Mouse (Mus musculus) cerebral cortex, adult 2 months (tissue): ENCODE data around the gene Zfp512b.

Experiments used
- WGBS: fragments of 180-500 bp; shearing (Covaris S2); methylation state at CpG from one replicate; pipeline ENCODE4 v1.1.7; 2018; 5-methylcytosine and 5-hydroxymethylcytosine counted together

Gene Zfp512b

DNA sequence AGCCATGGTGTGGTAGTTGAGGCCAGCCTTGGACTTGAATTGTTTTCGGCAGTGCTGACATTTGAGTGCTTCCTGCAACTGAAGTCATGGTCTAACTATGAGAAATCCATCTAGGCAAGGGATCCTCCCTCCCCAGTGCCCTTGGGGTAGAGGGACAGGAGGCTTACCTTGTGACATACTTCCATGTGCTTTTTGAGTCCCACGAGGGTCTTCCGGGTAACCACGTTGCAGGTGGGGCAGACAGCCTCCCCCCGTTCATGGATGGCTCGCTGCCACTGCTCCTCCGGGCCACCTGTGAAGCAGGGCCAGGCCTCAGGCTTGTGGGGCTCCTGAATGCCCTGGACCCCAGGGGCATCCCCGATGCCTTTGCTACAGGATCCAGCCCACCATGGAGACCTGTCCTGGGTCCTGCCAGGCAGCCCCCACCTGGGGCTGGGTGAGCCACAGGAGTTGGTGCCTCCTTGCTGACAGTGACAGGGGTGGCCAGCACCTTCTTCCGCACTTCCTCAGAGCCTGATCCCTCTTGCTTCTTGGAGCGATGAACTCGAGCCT lies 4.3 kb downstream of the Zfp512b start:
- 87% methylated on average over 11 of the region's 11 CpGs for WGBS

DNA sequence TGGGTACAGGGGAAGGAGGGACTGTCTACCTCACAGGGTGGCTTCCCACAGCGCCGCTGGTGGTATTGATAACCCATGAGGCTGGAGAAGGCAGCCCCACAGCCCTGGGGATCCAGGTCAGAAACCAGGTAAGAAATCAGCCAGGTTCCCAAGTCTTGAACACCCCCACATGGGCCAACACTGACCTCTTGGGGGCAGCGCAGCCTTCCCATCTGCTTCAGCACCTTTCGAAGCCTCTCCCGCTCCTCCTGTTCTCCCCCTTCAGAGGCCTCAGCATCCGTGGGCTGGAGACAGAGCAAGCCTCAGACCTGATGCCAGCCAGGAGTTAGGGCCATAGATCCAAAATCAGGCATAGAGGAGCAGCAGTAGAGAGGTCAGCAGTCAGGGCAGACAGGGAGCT lies 4.8 kb downstream of the Zfp512b start:
- WGBS: 70% methylated on average over 6 of the region's 6 CpGs

DNA sequence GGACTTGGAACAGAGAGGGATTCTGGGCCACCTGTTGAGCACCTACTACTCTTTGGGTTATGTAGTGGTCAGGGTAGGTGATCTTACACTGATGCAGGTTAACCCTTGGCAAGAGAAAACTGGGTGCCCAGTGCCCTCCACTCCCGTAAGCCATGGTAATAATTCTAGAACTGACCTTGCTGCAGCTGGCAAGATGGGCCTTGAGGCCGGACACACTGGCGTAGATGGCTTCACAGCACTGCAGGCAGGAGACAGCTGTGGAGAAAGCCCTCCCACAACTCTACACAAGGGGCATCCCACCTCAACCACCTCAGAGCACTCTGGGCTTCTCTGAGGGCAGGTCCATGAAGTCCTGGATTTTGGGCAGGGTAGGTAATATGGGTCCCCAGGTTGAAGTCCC lies 6.5 kb downstream of the Zfp512b start:
- 89% methylated on average over 3 of the region's 3 CpGs for WGBS

DNA sequence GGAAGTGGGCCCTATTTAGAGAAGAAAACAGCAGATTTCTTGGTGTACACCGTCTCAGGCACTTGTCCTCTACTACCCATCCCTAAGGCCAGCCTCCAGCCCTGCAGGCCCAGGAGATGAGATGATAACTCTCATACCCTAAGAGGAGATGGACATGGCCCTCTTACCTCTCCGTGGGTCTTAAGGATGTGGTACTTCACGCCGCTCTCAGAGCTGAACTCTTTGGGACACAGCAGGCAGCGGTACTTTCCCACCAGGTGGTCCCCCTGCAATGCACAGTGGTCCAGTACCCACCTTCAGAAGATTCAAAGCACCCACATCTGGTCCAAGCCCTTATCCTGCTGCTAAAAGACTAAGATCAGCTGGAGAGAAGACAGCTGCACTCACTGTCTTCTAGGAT lies 7.1 kb downstream of the Zfp512b start:
- 84% methylated on average over 5 of the region's 5 CpGs for WGBS

DNA sequence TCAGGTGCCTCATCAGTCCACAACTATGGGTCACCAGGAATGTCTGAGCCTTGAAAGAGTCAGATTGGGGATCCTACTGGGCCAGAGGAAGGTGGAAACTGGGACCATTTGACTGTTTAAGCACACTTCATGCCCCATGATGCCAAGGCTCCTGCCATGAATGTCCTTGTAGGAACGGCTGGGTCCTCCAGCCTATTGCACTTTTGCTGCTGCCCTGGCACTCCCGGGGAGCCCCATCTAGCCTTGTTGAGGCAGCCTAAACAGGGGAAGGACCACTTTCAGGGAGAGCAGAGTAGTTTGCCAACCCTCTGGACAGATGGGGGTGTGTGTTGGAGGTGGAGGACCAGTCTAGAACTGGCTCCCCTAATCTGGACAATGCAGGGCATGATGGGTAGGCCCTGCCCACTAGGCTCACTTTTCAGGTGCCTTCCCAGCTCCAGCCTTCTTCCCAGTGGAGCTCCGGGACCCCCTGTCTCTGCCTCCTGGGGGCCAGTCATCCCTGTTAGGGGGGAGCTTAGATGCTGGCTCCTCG lies 8.1 kb downstream of the Zfp512b start, which contains the start of gene Uckl1:
TSS of gene Uckl1 (minus strand) at position 482 of the 532 bp plus-strand sequence.
- 91% methylated on average over 4 of the region's 4 CpGs for WGBS

DNA sequence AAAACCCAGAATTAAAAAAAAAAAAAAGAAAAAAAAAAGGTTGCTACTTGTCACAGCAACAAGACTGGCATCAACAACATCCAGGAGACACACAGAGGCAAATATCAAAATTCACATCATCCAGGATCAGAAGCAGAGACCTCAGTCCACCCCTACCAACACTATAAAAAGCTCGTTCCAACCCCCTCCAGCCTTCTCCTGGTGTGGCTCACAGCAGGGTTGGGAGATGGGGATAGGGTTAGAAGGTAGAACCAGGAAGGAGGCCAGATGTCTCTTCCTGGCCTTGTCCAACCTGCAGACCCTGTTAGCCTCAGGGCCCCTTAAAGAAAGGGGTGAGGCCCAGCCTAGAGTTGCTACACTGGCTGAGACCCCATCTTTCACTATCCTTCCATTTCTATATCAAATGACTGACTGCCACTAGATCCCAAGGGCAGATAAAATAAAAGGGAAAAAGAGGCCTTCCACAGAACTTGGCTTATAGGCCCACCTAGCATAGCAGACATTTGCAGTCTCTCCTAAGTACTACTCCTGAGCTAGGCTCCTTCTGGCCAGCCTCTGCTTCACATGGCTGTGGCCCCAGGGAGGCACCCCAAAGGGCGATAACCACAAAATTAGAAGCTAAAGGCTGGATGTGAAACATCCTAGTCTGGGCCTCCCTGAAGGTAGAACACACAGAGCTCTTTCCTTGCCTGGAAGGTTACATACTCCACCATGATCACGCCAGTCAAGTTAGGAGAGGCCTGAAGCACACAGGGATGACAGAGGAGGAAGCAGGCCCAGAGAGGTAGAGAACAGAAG lies 8.9 kb downstream of the Zfp512b start:
- WGBS: 89% methylated on average over 3 of the region's 3 CpGs

DNA sequence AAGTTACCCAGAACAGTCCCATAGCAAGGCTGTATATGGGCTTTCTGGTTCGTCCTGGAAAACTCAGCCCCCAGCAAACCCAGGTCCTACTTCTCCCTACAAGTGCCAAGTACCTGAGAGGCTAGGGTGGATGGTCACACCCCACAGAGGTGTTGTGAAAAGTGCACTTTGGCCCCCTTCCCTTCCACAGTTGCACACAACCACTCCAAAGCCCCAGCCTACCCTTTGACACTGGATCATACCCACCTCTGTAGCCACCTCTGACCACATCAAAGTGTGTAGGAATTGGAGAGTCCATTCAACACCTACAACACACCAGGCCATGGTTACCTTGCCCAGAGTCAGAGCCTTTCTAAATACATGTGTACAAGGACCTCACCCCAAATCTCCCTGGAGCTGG lies 9.7 kb downstream of the Zfp512b start:
- 87% methylated on average over 1 of the region's 1 CpGs for WGBS

DNA sequence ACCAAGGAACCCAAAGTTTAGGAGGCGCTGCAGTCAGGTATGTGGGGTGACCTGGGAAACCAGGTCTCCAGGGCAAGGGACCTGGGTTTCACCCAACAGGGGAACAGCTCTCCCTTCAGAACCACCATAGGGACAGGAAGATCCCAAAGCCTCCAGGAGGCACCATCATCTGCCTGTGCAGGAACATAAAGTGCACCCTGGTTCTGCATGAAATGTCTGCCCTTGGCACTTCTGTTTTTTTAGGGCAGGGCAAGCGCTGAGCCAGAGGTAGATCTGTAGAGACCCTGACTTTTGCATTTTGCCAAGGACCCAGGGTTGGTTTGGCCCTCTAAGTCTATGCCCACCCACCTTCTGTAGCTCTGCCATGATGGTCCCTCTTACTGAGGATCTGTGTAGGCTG lies 10.2 kb downstream of the Zfp512b start:
- WGBS: 84% methylated on average over 2 of the region's 2 CpGs

DNA sequence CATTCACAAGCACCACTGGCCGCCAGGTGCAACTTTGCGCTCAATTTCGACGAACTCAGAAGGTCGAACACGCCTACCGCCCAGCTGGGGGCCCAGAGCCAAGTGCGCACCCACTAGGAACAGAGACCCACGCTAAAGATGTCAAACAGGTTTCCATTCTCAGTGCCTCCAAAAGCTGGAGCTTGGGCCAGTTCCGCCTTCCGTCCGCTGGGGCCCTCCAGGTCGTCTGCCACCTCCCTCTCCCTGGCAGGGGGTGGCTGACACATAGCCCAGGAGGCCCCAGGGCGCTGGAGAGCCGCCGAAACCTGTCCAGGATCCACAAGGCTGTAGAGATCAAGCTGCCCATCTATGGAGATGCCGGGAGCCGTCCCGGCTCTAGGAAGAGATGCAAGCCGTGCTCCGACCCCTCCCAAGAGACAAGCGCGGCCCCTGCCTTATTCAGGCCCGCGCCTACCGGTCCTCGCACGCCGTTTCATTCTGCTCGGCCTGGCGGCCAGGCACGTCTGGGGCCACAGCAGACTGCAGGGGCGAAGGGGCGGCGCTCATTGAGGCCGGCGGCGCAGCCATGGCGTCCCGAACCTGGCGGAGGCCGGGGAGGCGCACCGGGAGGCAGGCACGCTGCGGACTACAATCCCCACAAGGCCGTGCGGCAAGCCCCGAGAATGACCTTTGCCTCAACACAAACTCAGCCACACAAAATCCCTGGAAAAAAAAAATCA lies 11.0 kb downstream of the Zfp512b start:
- WGBS: under 1% methylated on average over 49 of the region's 49 CpGs

DNA sequence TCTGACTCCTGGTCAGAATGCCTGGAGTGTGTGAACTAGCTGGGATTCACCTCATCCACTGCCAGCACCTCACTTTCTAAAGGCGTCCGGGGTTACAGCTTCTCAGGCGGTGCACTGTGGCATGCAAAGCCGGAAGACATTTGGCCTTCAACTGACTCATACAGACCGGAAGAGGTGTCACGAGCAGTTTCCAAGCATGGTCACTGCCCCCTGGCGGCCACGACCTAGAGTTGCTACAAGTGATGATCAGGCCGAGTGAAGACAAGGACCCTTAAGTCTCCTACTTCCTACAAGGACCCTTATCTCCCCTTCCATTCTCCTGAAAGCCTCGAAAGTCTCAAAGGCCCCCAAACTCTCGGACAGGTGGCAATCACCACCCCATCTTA lies 11.6 kb downstream of the Zfp512b start:
- WGBS: under 1% methylated on average over 11 of the region's 11 CpGs

DNA sequence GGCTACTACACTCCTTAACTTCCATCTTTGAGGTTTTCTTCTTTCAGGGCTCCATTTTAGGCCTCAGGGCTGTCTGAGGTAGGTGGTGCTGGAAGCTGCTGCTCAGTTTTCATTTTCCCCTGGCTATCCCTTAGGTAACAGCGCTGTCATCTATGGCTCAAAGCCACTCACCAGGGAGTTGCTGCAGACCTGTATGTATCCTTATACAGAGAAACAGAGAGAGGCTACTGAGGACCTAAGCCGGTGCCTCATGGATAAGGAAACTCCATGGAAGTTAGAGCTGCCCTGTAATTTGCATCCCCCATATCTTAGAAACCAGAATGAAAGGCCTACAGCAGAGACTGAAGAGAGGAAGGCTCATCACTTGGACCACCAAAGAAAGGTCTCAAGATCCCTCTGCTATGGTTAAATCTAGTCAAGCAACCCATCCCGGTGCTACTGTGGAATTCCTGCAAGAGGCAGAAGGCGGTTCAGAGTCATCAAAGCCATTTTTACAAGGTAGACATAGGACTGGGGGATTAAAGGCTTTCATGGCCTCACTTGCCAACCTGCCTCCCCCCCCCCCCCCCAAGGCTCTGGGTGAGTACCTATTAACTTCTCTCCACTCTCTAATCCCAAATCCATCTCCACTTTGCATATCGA lies 12.4 kb downstream of the Zfp512b start:
- 83% methylated on average over 5 of the region's 5 CpGs for WGBS

DNA sequence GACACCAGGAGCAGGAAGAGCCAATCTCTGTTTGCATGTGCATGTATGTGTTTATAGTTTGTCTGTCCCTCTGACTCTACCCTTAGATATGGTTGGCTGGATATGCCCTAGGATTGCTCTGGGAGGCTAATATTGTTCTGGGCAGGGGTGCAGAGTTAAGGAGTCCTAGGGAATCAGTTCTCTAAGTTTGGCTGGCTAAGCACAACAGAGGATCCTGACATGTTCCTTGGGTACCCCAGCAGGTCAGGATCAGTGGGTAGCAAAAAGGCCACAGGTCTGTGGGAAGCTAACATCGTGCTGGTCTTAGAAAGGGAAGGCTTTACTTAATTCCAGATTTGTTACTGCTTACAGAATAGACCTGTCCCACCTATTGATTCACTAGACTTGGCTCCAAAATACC lies 12.9 kb downstream of the Zfp512b start:
- WGBS: 92% methylated on average over 1 of the region's 1 CpGs

DNA sequence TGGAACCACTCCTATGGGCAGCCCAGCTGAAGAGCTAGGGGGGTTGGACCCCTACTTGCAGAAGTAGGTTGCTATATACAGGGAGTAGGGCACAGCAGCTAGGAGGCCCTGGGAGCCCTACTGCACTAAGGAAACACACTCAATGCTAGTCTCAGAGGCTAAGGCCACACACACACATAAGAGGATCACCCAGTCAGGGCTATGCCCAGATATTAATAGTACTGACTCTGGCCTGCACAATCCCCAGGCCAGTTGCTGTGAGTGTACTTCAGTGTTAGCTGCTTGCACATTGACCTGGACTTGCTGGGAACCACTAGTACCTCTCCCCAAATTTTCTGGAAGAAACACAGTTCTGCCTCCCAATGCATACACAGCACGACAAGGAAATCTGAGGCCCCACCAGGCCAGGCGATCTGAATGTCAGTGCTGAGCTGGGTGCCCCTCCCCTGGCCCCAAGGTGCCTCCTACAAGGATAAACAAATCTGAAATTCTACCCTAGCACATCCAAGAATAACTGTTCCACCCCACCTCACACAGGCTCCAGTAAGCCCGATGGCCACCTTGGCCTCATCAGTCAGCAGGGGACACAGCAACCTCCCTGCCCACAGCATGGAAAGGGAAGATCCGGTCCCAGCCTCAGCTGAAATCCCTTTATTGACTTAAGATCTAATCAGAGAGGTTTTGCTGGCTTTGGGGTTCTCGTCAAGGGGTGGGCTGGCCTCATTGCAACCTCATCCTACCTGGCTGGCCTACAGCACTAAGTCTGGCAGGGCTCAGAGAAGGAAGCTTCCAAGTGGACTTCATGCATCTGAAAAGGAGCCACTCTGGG lies 13.6 kb downstream of the Zfp512b start:
- 73% methylated on average over 5 of the region's 5 CpGs for WGBS

DNA sequence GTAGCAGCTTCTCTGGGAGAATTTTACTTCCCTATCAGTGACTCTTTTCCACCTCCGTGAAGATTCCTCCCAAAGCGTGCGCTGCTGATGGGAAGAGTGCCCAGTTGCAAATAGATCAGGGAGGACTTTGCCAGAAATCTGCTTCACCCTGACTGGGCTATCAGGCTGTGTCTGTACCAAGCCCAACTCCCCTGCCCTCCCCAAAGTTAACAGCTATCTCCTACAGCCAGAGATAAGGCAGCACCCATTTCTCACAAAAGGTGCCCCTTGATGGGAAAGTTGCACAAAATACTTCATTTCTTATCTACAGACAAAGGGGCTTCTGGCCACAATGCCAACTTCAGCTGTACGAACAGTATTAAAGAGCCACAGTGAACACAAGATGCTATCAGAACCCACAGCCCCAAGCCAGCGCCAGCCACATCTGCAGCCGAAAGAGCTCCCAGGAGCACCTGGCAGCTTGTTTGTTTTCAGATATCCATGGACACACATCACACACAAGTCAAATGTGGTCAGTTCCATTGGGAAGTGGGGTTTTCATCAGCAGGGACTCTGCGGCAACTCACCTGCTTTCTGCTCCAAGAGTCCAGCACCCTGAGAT lies 14.5 kb downstream of the Zfp512b start:
- WGBS: 46% methylated on average over 7 of the region's 7 CpGs

DNA sequence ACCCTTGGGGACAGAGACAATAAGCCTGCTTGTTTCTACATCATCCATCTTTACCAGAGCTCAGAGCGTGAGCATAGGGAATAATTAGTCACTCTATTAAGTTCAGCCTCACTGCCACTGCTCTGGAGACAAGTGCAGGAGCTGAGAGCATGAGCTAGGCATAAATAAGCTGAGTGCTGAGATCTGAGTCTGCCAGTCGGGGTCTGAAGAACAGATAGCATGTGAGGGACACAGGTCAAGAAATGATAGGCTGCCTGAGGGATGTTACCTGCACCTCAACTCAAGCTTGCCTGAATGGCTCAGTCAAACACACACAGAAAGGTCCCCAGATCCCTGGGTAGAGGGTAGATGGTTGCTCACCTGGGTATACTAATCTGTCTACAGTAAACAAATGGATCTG lies 15.5 kb downstream of the Zfp512b start:
- 62% methylated on average over 2 of the region's 2 CpGs for WGBS

DNA sequence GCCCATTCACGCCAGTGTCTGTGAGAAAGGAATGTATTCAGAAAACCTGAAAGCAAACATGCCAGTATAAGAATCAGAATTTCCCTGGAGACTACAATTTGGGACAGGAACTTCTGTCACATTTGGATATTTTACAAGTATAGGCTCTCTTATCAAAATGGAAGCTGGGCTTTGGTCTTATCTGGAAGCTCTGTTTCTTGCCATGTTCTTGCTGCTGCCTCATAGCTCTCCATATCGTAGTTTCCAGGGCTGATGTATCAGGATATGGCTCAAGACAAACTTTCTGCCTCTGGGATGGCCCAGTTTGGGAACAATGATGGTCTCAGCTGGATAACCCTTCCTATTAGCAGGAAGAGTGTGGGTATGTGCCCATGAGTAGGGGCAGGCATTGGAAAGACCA lies 16.0 kb downstream of the Zfp512b start:
- 92% methylated on average over 2 of the region's 2 CpGs for WGBS

DNA sequence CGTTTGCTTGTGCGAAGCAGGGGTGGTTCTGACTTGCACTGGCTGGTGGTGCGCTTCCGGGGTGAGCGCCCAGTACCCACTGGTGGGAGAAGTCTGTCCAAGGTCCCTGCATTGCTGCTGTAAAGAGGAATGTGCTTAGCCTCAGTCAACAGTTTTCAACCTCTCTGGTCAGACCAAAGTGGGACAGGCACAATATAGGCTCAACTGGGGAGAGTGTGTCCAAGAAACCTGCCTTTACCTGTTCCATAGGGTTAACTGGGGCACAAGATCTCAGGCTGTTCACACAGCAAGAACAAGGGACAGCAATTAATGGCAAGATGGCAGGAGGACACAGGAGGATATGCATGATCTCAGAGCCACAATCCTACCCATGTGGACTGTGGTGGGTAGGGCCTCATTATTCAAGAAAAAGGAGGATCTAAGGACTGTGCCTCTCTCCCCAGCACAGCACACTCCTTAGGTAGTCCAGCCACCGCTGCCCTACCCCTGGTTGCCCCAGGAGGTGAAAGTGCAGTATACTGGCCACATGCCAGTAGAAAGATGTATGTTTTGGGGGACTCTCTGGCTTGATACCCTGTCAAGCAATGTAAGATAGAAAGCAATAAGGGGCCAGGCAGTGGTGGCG lies 17.6 kb downstream of the Zfp512b start:
- 94% methylated on average over 7 of the region's 7 CpGs for WGBS

DNA sequence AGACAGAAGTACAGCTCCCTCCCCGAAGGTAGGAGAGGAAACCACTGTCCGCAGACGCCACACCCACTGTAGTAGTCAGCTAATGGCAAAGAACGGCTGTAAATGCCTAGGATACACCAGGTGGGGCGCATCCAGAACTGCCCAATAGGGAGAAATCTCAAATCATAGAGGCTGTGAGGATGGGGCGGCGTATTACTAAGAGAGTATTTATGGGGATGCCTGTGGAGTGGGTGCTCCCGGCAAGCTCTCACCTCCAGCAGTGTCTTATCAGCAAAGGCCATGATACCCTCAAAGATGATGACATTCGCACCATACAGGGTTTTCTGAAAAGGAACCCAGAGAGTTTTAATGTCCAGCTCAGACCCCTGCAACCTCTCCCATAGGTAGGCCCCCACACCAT lies 18.6 kb downstream of the Zfp512b start:
- WGBS: 95% methylated on average over 9 of the region's 9 CpGs

DNA sequence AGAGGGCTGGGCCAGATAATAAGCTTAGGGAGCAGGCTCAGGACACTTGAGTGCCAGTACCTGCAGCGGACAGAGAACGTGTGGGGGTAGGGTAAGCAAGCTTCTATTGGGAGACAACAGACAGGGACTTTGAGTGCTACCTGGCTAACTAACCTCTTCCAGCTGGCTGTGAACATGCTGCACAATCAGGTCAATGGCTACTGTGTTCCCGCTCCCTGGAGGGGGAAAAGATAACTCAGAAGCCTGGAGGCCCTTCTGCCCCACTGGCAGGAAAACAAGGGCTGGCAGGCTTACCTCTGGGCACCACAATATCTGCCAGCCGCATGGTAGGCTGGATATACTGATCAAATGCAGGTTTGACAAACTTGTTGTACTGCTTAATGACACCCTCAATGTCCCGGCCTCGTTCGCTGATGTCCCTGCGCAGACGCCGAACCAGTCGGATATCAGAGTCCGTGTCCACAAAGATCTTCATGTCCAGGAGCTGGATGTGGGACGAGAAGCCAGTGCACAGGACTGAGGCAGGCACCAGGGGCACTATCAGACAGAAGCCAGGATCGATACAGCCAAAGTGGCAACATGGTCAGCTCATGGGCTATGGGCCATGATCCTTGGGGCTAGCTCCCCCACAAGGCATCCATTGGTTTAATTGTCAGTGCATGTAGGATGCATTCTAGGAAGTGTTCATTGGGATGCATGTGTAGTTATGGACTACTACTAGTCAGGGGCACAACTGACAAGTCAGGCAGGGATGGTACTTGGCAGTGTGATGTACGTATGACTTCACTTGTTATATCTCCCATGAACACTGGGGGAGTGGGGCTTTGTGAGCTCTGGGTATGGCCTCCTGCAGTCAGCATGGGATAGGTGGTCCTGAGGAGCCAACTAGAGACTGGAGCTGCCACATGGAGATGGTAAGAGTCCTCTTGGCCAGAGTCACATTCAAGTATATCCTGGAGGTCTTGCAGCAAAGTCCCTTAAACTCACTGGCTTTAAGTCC lies 19.4 kb downstream of the Zfp512b start:
- WGBS: 95% methylated on average over 15 of the region's 15 CpGs
